43 mouse cellular contexts compared by ENCODE assay signal in the genomic region with DNA sequence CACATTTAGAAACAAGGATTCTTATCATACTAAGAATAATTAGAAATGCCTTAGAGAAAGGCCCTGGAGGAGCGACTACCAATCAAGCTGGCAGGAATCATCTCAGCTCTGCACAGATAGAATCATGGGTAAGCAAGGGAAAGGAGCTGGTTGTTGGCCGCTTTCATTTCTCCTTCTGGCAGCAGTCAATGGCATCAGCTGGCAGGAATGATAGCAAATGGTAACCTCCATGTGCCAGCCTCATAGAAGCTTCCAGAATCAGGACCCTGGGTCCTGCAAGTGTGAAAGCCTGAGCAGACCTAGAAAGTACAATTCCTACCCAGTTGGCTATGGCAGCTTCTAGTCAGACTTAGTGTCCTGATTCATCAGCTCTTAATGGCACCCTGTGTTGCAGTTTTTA. TPM values are rescaled to one million over a fixed set of nuclear protein-coding genes. Genes with fewer than 3 reads are reported as not detected.
"Had no signal": no experiment of that assay in that cellular context is flagged by ENCODE, and none has a peak within 500 bp of the region (broad histone marks: within the 10 kb centered on the region; RNA-seq: fewer than 3 reads in every experiment).

No protein-coding gene starts in this region.

- H3K36me3 ChIP-seq: heart, embryonic 13.5 days; heart, embryonic 15.5 days; hindbrain, embryonic 13.5 days; hindbrain, embryonic 15.5 days; kidney, embryonic 15.5 days; limb, embryonic 13.5 days; limb, embryonic 15.5 days; liver, embryonic 12.5 days had no signal

- H3K4me2 ChIP-seq: heart, embryonic 11.5 days; heart, embryonic 13.5 days; heart, embryonic 15.5 days; hindbrain, embryonic 13.5 days; hindbrain, embryonic 15.5 days; kidney, embryonic 15.5 days; limb, embryonic 13.5 days; limb, embryonic 15.5 days; liver, embryonic 12.5 days had no signal

- H3K27ac ChIP-seq: heart, adult 2 months; heart, embryonic 13.5 days; heart, embryonic 15.5 days; hindbrain, embryonic 13.5 days; hindbrain, embryonic 15.5 days; hindbrain, postnatal 0 days; kidney, embryonic 15.5 days; kidney, postnatal 0 days; limb, embryonic 13.5 days; limb, embryonic 15.5 days; liver, embryonic 12.5 days; liver, embryonic 14.5 days had no signal

- ATAC-seq: hindbrain, postnatal 0 days; intestine, embryonic 16.5 days; liver, embryonic 12.5 days had no signal

- H3K9me3 ChIP-seq: heart, embryonic 15.5 days; hindbrain, embryonic 13.5 days; hindbrain, embryonic 15.5 days; kidney, embryonic 15.5 days; limb, embryonic 13.5 days; limb, embryonic 15.5 days; liver, embryonic 12.5 days had no signal

- H3K27me3 ChIP-seq: heart, embryonic 13.5 days; heart, embryonic 15.5 days; hindbrain, embryonic 15.5 days; kidney, embryonic 15.5 days; liver, embryonic 12.5 days had no signal

- H3K9ac ChIP-seq: heart, embryonic 13.5 days; heart, embryonic 15.5 days; hindbrain, embryonic 13.5 days; hindbrain, embryonic 15.5 days; kidney, embryonic 15.5 days; limb, embryonic 13.5 days; limb, embryonic 15.5 days; liver, embryonic 12.5 days; liver, embryonic 14.5 days had no signal

- H3K4me3 ChIP-seq: heart, adult 2 months; heart, embryonic 13.5 days; heart, embryonic 15.5 days; hindbrain, embryonic 13.5 days; hindbrain, embryonic 15.5 days; kidney, embryonic 15.5 days; limb, embryonic 13.5 days; limb, embryonic 15.5 days; liver, embryonic 12.5 days had no signal

- H3K4me1 ChIP-seq: limb, embryonic 13.5 days; liver, embryonic 12.5 days had no signal

- DNase-seq: gastrocnemius, postnatal 14 days; gastrocnemius, postnatal 36 days; heart, adult 11 months; heart, adult 2 months; heart, postnatal 14 days; heart, postnatal 36 days; kidney, adult 11 months; kidney, adult 2 months; kidney, adult 9 months; kidney, postnatal 14 days; kidney, postnatal 36 days; layer of hippocampus, adult 9-11 months; layer of hippocampus, postnatal 36 days had no signal

RNA-seq across cellular contexts. Expression of a gene that starts 2.8 kb away (rescaled TPM):
- total RNA-seq: gastrocnemius, adult 18-20 months; gastrocnemius, adult 8-10 months; gastrocnemius, postnatal 14 days; gastrocnemius, postnatal 36 days; heart, adult 2 months; heart, postnatal 14 days; heart, postnatal 36 days; hematopoietic stem cell, adult 5-6 weeks; hindbrain, postnatal 0 days; layer of hippocampus, adult 18-20 months; layer of hippocampus, adult 8-10 months; layer of hippocampus, postnatal 14 days; layer of hippocampus, postnatal 36 days; left cerebral cortex, adult 18-20 months; left cerebral cortex, adult 8-10 months; left cerebral cortex, postnatal 14 days; left cerebral cortex, postnatal 36 days; liver, adult 2 months had no signal
- polyA plus RNA-seq: gonadal fat pad, adult 2 months; heart, adult 2 months; heart, embryonic 11.5 days; heart, embryonic 13.5 days; heart, embryonic 15.5 days; heart, postnatal 0 days; hindbrain, embryonic 11.5 days; hindbrain, embryonic 13.5 days; hindbrain, embryonic 15.5 days; hindbrain, postnatal 0 days; intestine, embryonic 14.5 days; intestine, embryonic 16.5 days; kidney, adult 2 months; kidney, embryonic 15.5 days; large intestine, adult 2 months; limb, embryonic 11.5 days; limb, embryonic 13.5 days; limb, embryonic 15.5 days; liver, adult 2 months; liver, embryonic 12.5 days; liver, embryonic 14.5 days had no signal

RNA-seq across cellular contexts. Expression of a gene that starts 21.9 kb away (rescaled TPM):
- total RNA-seq: gastrocnemius, adult 18-20 months; gastrocnemius, adult 8-10 months; gastrocnemius, postnatal 14 days; gastrocnemius, postnatal 36 days; heart, adult 2 months; heart, postnatal 14 days; heart, postnatal 36 days; hematopoietic stem cell, adult 5-6 weeks; hindbrain, postnatal 0 days; layer of hippocampus, adult 18-20 months; layer of hippocampus, adult 8-10 months; layer of hippocampus, postnatal 14 days; layer of hippocampus, postnatal 36 days; left cerebral cortex, adult 18-20 months; left cerebral cortex, adult 8-10 months; left cerebral cortex, postnatal 14 days; left cerebral cortex, postnatal 36 days; liver, adult 2 months had no signal
- polyA plus RNA-seq: heart, adult 2 months; heart, embryonic 11.5 days; heart, embryonic 13.5 days; heart, embryonic 15.5 days; heart, postnatal 0 days; hindbrain, embryonic 11.5 days; hindbrain, embryonic 13.5 days; hindbrain, embryonic 15.5 days; hindbrain, postnatal 0 days; intestine, embryonic 14.5 days; intestine, embryonic 16.5 days; kidney, adult 2 months; kidney, embryonic 15.5 days; kidney, postnatal 0 days; large intestine, adult 2 months; limb, embryonic 11.5 days; limb, embryonic 13.5 days; limb, embryonic 15.5 days; liver, adult 2 months; liver, embryonic 12.5 days; liver, embryonic 14.5 days had no signal
